Mouse (Mus musculus) MEL (cell line): ENCODE data around the gene Hmgb1. TPM values are rescaled to one million over a fixed set of nuclear protein-coding genes. Genes with fewer than 3 reads are reported as not detected.

Experiments
- DNase-seq: peaks from one replicate; pipeline ENCODE4 v3.0.0; 2011; ENCODE audit warnings: low read depth, low spot score
- H3K27ac ChIP-seq: 2 replicates; pipeline ENCODE4 v1.5.1; 2012; ENCODE audit warnings: low read depth, mild to moderate bottlenecking, control low read depth, low read length, moderate library complexity; ENCODE audit not compliant: control insufficient read depth
- H3K27me3 ChIP-seq, 2 experiments: fragments of 150-350 bp in 1 of 2; sonication (generic) in 1 of 2; 2 replicates each; pipeline ENCODE4 v1.6.1; 2012; ENCODE audit warnings: low read length in 2 of 2, mild to moderate bottlenecking in 2 of 2, improper control_type of control experiment in 1 of 2, moderate library complexity in 1 of 2; ENCODE audit not compliant: insufficient read depth in 2 of 2, control insufficient read depth in 1 of 2
- H3K36me3 ChIP-seq, 2 experiments: 2 replicates each; pipeline ENCODE4 v1.6.1; 2012 to 2014; ENCODE audit warnings: low read length in 2 of 2, improper control_type of control experiment in 1 of 2, inconsistent platforms in 1 of 2, mild to moderate bottlenecking in 1 of 2; ENCODE audit not compliant: insufficient read depth in 2 of 2, control insufficient read depth in 1 of 2
- H3K4me1 ChIP-seq, 2 experiments: fragments of 150-350 bp in 1 of 2; sonication (generic) in 1 of 2; 2 replicates each; pipeline ENCODE4 v1.6.1; 2012; ENCODE audit warnings: low read length in 2 of 2, improper control_type of control experiment in 1 of 2, mild to moderate bottlenecking in 1 of 2; ENCODE audit not compliant: insufficient read depth in 2 of 2, control insufficient read depth in 1 of 2
- H3K4me3 ChIP-seq, 2 experiments: fragments of 150-350 bp in 1 of 2; sonication (generic) in 1 of 2; 2 replicates each; pipeline ENCODE4 v1.5.1; 2012; ENCODE audit warnings: low read depth in 2 of 2, low read length in 2 of 2, mild to moderate bottlenecking in 2 of 2, moderate library complexity in 2 of 2, control low read depth in 1 of 2, improper control_type of control experiment in 1 of 2; ENCODE audit not compliant: control insufficient read depth in 1 of 2, insufficient read depth in 1 of 2
- H3K79me2 ChIP-seq: 2 replicates; pipeline ENCODE4 v1.6.1; 2012; ENCODE audit warnings: mild to moderate bottlenecking, low read length, moderate library complexity; ENCODE audit not compliant: control insufficient read depth, poor library complexity, insufficient read depth
- H3K9ac ChIP-seq: 2 replicates; pipeline ENCODE4 v1.6.1; 2012; ENCODE audit warnings: low read depth, mild to moderate bottlenecking, control low read depth, low read length, moderate library complexity; ENCODE audit not compliant: control insufficient read depth, poor library complexity, severe bottlenecking
- H3K9me3 ChIP-seq: fragments of 150-350 bp; sonication (generic); replicated peaks from 2 replicates; pipeline ENCODE4 v1.6.1; 2012; ENCODE audit warnings: mild to moderate bottlenecking, low read length, improper control_type of control experiment, moderate library complexity; ENCODE audit not compliant: insufficient read depth
- CHD1 ChIP-seq: IDR thresholded peaks from 2 replicates; pipeline ENCODE4 v1.6.1; 2012; ENCODE audit warnings: low read depth, mild to moderate bottlenecking, inconsistent platforms, low read length, improper control_type of control experiment
- CTCF ChIP-seq, 3 experiments: IDR thresholded peaks in 2 of 3; conservative IDR thresholded peaks in 1 of 3; 2 replicates each; pipeline ENCODE4 v1.5.1; 2011 to 2012; ENCODE audit warnings: low read length in 3 of 3, low read depth in 2 of 3, mild to moderate bottlenecking in 2 of 3, improper control_type of control experiment in 1 of 3, inconsistent platforms in 1 of 3, mixed read lengths in 1 of 3, moderate library complexity in 1 of 3; ENCODE audit not compliant: control insufficient read depth in 1 of 3, insufficient read depth in 1 of 3, poor library complexity in 1 of 3, severe bottlenecking in 1 of 3
- E2F4 ChIP-seq: IDR thresholded peaks from 2 replicates; pipeline ENCODE4 v1.6.1; 2011; ENCODE audit warnings: low read depth, low read length, improper control_type of control experiment, borderline replicate concordance
- ELF1 ChIP-seq: IDR thresholded peaks from 2 replicates; pipeline ENCODE4 v1.6.1; 2014; ENCODE audit warnings: low read depth, mild to moderate bottlenecking, inconsistent platforms, low read length, improper control_type of control experiment, moderate library complexity
- EP300 ChIP-seq, 2 experiments: IDR thresholded peaks; 2 replicates each; pipeline ENCODE4 v1.6.1; 2011; ENCODE audit warnings: improper control_type of control experiment in 2 of 2, low read length in 2 of 2, low read depth in 1 of 2, mild to moderate bottlenecking in 1 of 2
- ETS1 ChIP-seq: IDR thresholded peaks from 2 replicates; pipeline ENCODE4 v1.6.1; 2012; ENCODE audit warnings: low read depth, mild to moderate bottlenecking, inconsistent platforms, low read length, improper control_type of control experiment, moderate library complexity
- HCFC1 ChIP-seq: IDR thresholded peaks from 2 replicates; pipeline ENCODE4 v1.6.1; 2012; ENCODE audit warnings: low read depth, mild to moderate bottlenecking, inconsistent platforms, low read length, improper control_type of control experiment, moderate library complexity
- KAT2A ChIP-seq: conservative IDR thresholded peaks from 2 replicates; pipeline ENCODE4 v1.6.1; 2012; ENCODE audit warnings: low read depth, low read length, improper control_type of control experiment, inconsistent platforms
- MAX ChIP-seq: IDR thresholded peaks from 2 replicates; pipeline ENCODE4 v1.6.1; 2011; ENCODE audit warnings: low read length, improper control_type of control experiment
- MAZ ChIP-seq: IDR thresholded peaks from 2 replicates; pipeline ENCODE4 v1.6.1; 2012; ENCODE audit warnings: low read depth, mild to moderate bottlenecking, inconsistent platforms, low read length, improper control_type of control experiment
- MEF2A ChIP-seq: IDR thresholded peaks from 2 replicates; pipeline ENCODE4 v1.6.1; 2014; ENCODE audit warnings: low read depth, mild to moderate bottlenecking, inconsistent platforms, low read length, improper control_type of control experiment; ENCODE audit not compliant: poor library complexity, insufficient replicate concordance, severe bottlenecking; ENCODE audit errors: extremely low read depth
- MYC ChIP-seq: IDR thresholded peaks from 2 replicates; pipeline ENCODE4 v1.6.1; 2011; ENCODE audit warnings: low read depth, mild to moderate bottlenecking, low read length, improper control_type of control experiment, moderate library complexity
- NRF1 ChIP-seq: IDR thresholded peaks from 2 replicates; pipeline ENCODE4 v1.6.1; 2014; ENCODE audit warnings: low read depth, mild to moderate bottlenecking, inconsistent platforms, low read length, improper control_type of control experiment, moderate library complexity; ENCODE audit not compliant: poor library complexity, insufficient read depth, severe bottlenecking
- POLR2AphosphoS2 ChIP-seq: IDR thresholded peaks from 2 replicates; pipeline ENCODE4 v1.6.1; 2011; ENCODE audit warnings: low read length, improper control_type of control experiment
- POLR2AphosphoS5 ChIP-seq: IDR thresholded peaks from 2 replicates; pipeline ENCODE4 v1.6.1; 2012; ENCODE audit warnings: low read depth, borderline replicate concordance, mild to moderate bottlenecking, inconsistent platforms, low read length, moderate library complexity, mixed read lengths
- SIN3A ChIP-seq: IDR thresholded peaks from 2 replicates; pipeline ENCODE4 v1.6.1; 2012; ENCODE audit warnings: low read length, improper control_type of control experiment, inconsistent platforms
- SMC3 ChIP-seq: IDR thresholded peaks from 2 replicates; pipeline ENCODE4 v1.6.1; 2011; ENCODE audit warnings: low read depth, low read length, improper control_type of control experiment
- TCF12 ChIP-seq: IDR thresholded peaks from 2 replicates; pipeline ENCODE4 v1.6.1; 2014; ENCODE audit warnings: low read depth, mild to moderate bottlenecking, inconsistent platforms, low read length, improper control_type of control experiment, moderate library complexity
- UBTF ChIP-seq: IDR thresholded peaks from 2 replicates; pipeline ENCODE4 v1.6.1; 2012; ENCODE audit warnings: low read depth, mild to moderate bottlenecking, inconsistent platforms, low read length, improper control_type of control experiment, moderate library complexity, borderline replicate concordance; ENCODE audit not compliant: insufficient read depth
- ZC3H11A ChIP-seq: IDR thresholded peaks from 2 replicates; pipeline ENCODE4 v1.6.1; 2012; ENCODE audit warnings: low read depth, mild to moderate bottlenecking, inconsistent platforms, low read length, improper control_type of control experiment
- ZKSCAN1 ChIP-seq: IDR thresholded peaks from 2 replicates; pipeline ENCODE4 v1.6.1; 2012; ENCODE audit warnings: low read depth, mild to moderate bottlenecking, inconsistent platforms, low read length, improper control_type of control experiment, moderate library complexity
- ZMIZ1 ChIP-seq: IDR thresholded peaks from 2 replicates; pipeline ENCODE4 v1.6.1; 2012; ENCODE audit warnings: low read depth, mild to moderate bottlenecking, inconsistent platforms, low read length, improper control_type of control experiment, moderate library complexity
- ZNF384 ChIP-seq: IDR thresholded peaks from 2 replicates; pipeline ENCODE4 v1.6.1; 2012; ENCODE audit warnings: low read depth, mild to moderate bottlenecking, inconsistent platforms, low read length, improper control_type of control experiment
- polyA plus RNA-seq, 2 experiments: library from polyadenylated mRNA; stranded (reverse) in 1 of 2; unstranded in 1 of 2; fragments of >175 nt in 1 of 2; fragments of >200 nt in 1 of 2; gene quantifications; 2 replicates each; pipeline versions ENCODE4 v1.2.1 to v1.2.4; 2012; ENCODE audit warnings: low replicate concordance in 2 of 2, low read depth in 1 of 2; ENCODE audit not compliant: insufficient read length in 2 of 2, insufficient read depth in 1 of 2, missing spikeins in 1 of 2
- total RNA-seq: library from RNA; depleted of rRNA; stranded (reverse); fragments of 300-350 nt; gene quantifications from 2 replicates; pipeline ENCODE4 v1.2.3, GENCODE M21; 2012

Gene Hmgb1
- total and polyA plus RNA-seq, 3 experiments: 600 to 678 TPM; not detected in 1

DNA sequence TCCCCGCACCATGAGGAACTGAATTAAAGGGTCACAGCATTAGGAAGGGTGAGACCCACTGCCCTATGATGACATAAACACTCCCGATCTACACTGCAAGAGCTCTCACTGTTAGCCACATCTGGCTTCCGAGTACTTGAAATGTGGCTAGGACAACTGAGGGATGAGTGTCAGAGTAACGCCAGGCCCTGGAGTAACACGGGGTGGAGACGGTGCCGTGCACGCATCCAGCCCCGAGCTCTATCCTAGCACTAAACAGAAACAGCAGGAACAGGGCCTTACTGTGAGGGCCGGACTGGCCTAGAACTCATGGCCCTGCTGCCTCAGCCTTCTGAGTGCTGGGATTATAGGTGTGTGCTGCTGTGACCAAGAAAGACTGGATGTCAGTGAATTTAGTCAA, 18.3 kb downstream of the Hmgb1 start:
- Histone ChIP-seq H3K4me1 (peaks cover 0 to 6% of the 10 kb centered on the region in 2 experiments; a peak in 1 of 4 replicates), H3K79me2 (no peaks in the 10 kb centered on the region), H3K4me3 (no peak overlapping the region), H3K36me3 (0 out of 4 replicates have a peak, but pooled peaks cover 0 to 3% of the 10 kb centered on the region in 2 experiments), H3K27ac (no peak overlapping the region), H3K27me3 (no peaks in the 10 kb centered on the region; a peak in 1 of 4 replicates), H3K9me3 (no peaks in the 10 kb centered on the region), H3K9ac (no peak overlapping the region)
- DNase-seq: no peak
- no peak for TF ChIP-seq ZNF384
- TF ChIP-seq ZKSCAN1: no peak
- no peak for TF ChIP-seq SIN3A
- TF ChIP-seq NRF1: no peak
- TF ChIP-seq ZMIZ1: no peak
- no peak for TF ChIP-seq EP300 (IDR thresholded peaks at IDR 0.05; ENCODE audit: low read depth in 1 of 2, low read length in 2 of 2)
- no peak for TF ChIP-seq CTCF (IDR thresholded peaks at IDR 0.05 in 2 of 3, conservative IDR thresholded peaks at IDR 0.05 in 1 of 3; ENCODE audit: control insufficient read depth in 1 of 3, insufficient read depth in 1 of 3, low read depth in 2 of 3, low read length in 3 of 3, poor library complexity in 1 of 3, severe bottlenecking in 1 of 3)
- TF ChIP-seq POLR2AphosphoS2: no peak
- TF ChIP-seq UBTF: no peak
- no peak for TF ChIP-seq ETS1
- TF ChIP-seq CHD1: no peak
- no peak for TF ChIP-seq E2F4
- no peak for TF ChIP-seq ZC3H11A
- TF ChIP-seq KAT2A: no peak
- no peak for TF ChIP-seq MEF2A
- TF ChIP-seq POLR2AphosphoS5: no peak
- TF ChIP-seq HCFC1: no peak
- TF ChIP-seq MAZ: no peak
- TF ChIP-seq TCF12: no peak
- TF ChIP-seq MAX: no peak

DNA sequence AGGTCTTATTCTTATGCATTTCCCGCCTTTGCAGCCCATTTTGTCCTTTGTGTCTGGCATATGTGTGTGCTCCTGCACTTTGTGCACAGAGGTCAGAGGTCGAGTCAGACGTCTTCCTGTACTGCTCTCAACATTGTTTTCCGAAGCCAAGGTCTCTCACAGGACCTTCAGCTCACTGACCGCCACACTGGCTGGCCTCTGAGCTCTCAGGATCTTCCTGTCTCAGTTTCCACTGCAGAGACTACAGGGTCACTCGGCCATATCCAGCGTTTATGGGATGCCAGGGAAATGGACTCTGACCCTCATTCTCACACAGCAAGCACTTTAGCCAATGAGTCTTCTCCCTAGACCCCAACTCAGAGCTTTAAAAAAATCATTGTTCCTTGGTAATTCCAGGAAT, 19.4 kb downstream of the Hmgb1 start:
- Histone ChIP-seq H3K4me1 (peaks cover 0 to 6% of the 10 kb centered on the region in 2 experiments; a peak in 1 of 4 replicates), H3K9me3 (no peaks in the 10 kb centered on the region), H3K36me3 (0 out of 4 replicates have a peak, but pooled peaks cover 0 to 3% of the 10 kb centered on the region in 2 experiments), H3K4me3 (no peak overlapping the region), H3K79me2 (no peaks in the 10 kb centered on the region), H3K27me3 (no peaks in the 10 kb centered on the region), H3K9ac (no peak overlapping the region), H3K27ac (no peak overlapping the region)
- TF ChIP-seq SMC3: no peak
- no peak for TF ChIP-seq MYC
- no peak for TF ChIP-seq ELF1
- TF ChIP-seq KAT2A: no peak
- no peak for DNase-seq
